Mouse (Mus musculus) adrenal gland, adult (tissue): Measurements from ENCODE around the gene Lrmda.

Experiments used
- DNase-seq, 2 experiments: peaks; one replicate each; pipeline ENCODE4 v3.0.0; 2022 to 2023; ENCODE audit warnings: low spot score in 1 of 2; ENCODE audit not compliant: inconsistent age in 2 of 2

Gene Lrmda

DNA sequence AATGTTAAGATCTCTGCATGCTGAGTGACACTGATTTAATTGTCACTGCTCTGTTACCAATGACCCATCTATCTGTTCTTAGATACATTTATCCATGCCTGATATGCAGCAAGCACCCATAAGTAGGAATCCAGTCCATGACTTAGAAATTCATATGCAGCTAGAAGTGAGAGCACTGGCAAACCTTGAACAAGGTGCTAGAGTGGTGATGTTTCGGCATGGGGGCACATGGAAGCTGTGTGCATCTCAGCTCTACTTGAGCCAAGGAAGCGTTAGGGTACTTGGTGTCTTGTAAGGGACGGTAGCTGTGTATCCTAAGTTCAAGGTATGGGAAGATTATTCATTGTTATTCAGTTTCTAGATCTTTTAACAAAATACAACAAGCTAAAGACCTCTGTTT lies 896.0 kb downstream of the Lrmda start:
- DNase-seq = no peak

GRCm38 (mm10) chr14:22918499-22918898 lies 899.0 kb downstream of the Lrmda start:
- no peak for DNase-seq

- no peak for DNase-seq
Measured at GRCm38 (mm10) chr14:22918931-22919330, 899.4 kb downstream of the Lrmda start.

DNA sequence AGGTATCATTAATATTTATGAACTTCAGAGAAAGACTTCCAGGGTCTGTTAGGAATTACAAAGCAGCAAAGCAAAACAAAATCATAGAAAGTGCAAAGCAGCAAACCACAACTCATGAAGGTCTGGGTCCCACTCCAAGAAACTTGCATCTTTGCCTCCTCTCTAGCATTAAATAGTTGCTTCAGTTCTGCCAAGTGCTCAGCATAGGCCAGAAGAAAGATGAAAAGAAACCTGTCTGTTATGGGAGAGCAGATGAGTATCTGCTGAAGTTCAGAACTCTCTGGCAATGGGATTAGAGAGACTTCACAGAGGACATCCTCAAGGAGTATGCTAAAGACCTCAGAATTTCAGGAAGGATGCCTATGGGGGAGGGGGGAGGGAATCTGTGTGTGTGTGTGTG lies 901.6 kb downstream of the Lrmda start:
- DNase-seq = no peak

DNA sequence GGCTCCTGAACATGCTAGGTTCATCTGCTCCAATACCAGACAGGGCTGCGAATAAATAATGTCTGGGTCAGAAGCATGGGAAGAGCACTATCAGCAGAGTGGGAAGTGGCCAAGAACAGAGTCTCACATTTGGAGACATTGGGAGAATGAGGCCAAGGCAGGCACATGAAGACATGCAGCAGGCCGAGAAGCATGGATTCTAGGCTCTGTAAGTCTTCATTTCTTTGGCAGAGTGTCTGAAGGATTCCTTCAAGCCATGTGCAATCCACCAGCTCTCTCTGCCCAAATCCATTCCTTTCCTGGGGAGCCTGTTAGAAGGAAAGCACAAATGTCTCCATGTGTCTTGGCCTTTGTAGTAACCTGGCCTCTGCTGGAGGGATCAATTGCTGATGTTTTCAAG lies 902.3 kb downstream of the Lrmda start:
- DNase-seq = no peak

GRCm38 (mm10) chr14:22922571-22922970 lies 903.1 kb downstream of the Lrmda start:
- DNase-seq = no peak

- no peak for DNase-seq
Measured at GRCm38 (mm10) chr14:22923251-22923650, 903.7 kb downstream of the Lrmda start.

- DNase-seq = no peak
Measured at GRCm38 (mm10) chr14:22928263-22928662, 908.8 kb downstream of the Lrmda start.

DNA sequence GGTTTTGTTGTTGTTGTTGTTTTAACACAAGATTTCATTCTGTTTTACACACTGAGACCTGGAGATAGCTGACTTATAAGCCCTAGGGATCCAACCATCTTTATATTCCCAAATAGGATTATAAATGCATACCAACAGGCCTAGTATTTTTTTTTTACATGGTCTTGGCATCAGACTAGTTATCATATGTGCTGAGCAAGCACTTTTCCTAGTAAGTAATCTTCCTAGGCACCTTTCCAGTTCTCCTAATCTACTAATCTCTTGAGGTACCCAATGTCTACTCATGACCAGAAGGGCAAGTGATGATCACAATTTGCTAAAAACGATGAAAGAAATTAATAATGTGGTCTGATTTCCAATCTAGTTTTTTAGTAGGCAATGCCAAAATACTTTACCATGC lies 909.2 kb downstream of the Lrmda start:
- no peak for DNase-seq

GRCm38 (mm10) chr14:22929585-22929984 lies 910.1 kb downstream of the Lrmda start:
- no peak for DNase-seq

DNA sequence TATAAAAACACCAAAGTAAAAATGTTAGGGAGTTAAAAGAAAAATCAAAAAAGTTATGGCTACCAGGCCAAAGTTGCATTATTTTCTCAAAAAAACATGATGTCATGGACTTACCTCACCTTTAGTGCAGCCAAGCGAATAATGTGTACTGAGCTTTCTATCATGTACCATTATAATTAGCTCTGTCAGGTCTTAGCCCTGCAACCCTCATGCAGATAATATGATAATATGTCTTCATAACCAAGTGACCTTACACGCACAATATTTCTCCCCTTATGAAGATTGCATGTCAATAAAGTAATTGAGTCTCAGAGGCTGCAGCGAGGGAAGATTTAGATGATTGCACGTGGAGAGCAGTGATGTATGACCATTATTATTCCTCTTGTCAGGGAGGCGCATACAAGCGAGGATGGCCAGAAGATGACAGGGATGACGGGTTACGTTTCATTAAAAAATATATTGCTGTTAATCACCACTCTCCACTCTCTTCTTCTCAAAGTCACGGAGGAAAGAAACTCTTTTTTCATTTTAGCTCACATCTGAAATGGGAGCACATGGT lies 911.1 kb downstream of the Lrmda start:
- DNase-seq = no peak

DNA sequence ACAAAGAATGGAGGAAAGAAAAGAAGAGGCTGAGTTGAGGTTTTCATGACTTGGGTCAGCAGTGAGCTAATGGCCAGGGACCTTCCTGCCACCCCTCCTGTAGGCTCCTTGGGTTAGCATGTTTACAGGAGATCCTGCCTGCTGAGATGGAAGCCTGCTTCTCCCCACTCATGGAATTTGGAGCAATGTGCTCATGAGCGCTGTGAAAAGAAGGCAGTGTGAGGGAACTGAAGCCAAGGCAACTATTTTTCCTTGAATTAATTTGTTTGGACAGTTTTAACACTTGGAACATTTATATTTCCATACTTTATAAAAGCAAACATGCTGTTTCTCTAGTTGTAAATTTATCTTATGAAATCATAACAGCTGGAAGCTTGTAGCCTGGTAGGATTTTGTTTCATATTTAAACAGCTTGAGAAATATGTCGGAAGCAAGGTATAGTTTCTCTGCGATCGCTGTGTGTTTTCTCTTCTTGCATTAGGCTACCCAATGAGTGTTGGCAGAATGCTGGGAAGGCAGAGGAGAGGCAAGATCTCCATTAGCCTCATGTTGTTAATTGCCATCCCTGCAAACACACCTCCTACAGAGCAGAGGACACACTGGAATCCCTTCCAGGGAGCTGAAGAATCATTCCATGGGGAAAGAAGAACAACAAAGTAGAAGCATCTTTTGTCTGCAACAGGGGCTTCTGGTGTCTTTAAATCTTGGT lies 911.8 kb downstream of the Lrmda start:
- no peak for DNase-seq

GRCm38 (mm10) chr14:22936701-22937100 lies 917.2 kb downstream of the Lrmda start:
- DNase-seq = no peak

DNA sequence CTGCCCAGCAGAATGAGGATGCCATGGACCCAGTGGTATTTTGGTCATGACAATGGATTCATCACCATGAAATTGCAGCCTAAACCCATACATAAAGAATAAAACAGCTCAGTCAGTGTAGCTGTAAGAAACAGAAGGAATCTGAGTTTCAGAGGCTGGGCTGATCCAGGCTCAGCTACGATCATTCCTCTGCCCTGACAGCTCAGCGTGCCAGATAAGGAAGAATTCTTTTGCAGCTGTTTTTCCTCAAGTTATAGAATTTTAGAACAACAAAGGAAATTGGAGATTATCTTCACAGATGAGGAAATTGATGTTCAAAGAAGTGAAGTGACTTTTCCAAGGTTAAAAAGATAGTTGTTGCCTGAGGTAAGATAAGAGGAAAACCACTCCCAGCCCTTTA lies 921.1 kb downstream of the Lrmda start:
- no peak for DNase-seq

- no peak for DNase-seq
Measured at GRCm38 (mm10) chr14:22942569-22942968, 923.1 kb downstream of the Lrmda start.

DNA sequence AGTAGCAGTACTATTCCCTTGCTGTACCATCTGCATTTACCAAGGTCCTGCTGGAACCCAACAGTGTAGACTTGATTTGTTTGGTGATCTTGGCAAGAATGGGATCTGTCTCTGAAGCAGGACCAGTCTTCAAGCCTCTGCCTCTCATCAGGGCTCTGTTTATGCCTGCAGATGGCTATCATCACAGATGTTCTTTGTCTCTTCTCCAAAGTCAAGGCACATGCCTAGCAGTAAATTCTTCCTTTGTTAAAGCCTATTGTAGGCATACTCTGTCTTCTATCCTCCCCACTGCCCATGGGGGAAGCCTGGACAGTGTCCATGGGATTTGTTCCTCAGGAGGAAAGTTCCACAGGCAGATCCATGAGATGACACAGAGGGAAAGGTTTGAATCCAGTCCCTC lies 930.0 kb downstream of the Lrmda start:
- DNase-seq = no peak

GRCm38 (mm10) chr14:22952981-22953380 lies 933.5 kb downstream of the Lrmda start:
- no peak for DNase-seq

GRCm38 (mm10) chr14:22960166-22960565 lies 940.7 kb downstream of the Lrmda start:
- no peak for DNase-seq

DNA sequence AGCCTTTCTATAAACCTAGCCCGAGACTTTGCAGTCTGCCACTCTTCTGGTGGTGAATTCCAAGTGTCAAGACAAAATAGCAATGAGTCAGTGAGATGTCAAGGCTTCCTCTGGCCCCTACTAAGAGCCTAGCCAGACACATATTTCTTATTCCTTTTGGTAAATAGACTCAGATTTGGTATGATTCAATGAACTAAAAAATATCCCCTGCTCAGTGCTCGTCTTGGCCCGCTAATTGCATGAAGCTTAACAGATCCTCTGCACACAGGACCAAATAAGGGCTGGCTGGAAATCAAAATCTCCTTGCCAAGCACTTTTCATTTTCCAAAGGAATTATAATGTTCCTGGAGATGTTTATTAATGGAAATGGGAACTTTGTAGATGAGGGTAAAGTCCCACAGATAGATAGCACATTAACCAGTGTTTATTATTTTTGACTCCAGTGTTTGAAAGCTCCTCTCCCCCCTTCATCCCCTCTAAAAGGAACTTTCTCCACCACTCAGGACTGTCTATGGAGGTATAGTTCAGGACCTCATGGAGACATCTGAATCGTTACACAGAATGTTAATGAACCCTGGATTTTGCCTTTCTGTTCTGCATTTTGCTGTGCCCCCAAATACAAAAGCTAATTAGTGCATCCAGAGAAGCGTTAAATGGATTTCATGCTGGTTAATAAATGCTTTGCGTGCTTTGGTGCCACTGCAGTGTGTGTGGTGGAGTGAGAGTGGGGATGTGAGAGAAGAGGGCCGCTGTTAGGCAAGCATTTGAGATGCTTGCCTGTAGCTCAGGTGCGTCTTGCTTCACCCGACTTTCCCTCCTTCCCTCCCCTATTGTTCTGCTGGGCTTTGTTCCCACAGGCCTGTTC lies 945.5 kb downstream of the Lrmda start:
- peak; percentile 15 to 60 for DNase-seq

DNA sequence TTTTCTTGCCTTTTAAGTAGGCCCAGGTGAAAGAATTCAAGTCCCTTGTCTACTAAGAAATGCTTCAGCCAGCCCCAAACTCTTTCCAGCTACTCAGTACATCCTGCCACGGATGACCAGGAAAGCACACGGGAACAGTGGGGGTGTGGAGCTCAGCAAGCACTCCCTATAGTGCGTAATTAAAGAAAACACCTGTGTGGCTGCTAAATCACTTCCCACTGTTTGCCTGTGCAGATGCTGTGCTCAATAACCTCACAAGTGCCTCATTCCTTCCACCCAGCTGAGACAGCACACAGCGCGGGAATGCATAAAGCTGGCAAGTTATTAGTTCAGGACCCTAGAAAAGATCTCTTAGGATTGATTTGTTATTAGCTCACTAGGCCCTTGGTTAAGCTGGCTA lies 949.2 kb downstream of the Lrmda start:
- no peak for DNase-seq

DNA sequence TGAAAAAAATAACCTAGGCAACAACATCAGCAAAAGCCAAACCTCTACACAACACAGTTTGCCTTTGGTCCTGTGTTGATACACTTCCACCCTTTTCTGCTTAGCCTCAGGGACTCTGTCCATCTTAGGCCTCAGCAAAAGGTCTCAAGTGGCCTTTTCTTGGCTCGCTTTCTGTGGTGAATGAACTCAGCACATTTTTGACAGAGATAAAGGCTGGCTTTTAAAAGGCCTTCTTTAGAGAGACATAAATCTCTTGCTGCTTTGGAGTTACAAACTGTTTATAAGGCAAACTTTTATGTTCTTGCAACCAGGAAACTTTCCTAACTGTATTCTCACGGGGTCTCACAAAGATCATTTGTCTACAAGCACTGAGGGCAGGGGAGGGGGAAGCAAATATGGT lies 967.2 kb downstream of the Lrmda start:
- peak; percentile 74 to 88 for DNase-seq

DNA sequence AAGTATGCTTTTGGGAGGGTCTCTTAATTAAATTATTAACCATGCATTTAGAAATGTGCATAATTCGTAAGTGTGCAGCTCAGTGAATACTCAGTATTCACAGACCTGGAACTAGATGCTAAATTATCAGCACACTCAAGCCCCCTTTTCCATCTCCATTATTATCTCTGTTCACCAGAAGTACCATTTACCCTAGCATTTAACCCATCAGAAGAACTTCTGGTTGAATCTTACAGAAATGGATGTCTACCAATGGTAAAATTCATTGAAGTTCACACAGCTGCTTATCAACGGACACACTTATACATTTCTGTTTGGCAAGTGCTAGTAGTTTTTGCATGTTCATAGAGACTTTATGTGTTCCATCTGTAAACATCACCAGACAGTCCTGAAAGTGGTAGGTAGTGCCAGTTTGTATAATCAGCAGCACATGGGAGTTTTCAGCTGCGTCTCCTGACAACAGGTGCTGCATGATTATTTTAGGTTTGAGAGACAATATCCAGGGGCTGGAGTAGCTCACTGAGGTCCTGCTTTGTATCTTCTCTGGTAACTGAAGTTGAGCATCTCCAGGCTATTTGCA lies 968.7 kb downstream of the Lrmda start:
- DNase-seq = no peak
